Mouse (Mus musculus) left cerebral cortex, postnatal 10 days (tissue): ENCODE data around the gene Satb1. TPM values are rescaled to one million over a fixed set of nuclear protein-coding genes. Genes with fewer than 3 reads are reported as not detected.

Source experiments
- DNase-seq, 2 experiments: peaks; one replicate each; pipeline ENCODE4 v3.0.0; 2021 to 2022; ENCODE audit warnings: low spot score in 2 of 2, mixed read lengths in 1 of 2; ENCODE audit errors: extremely low spot score in 1 of 2
- intact Hi-C: fragments of 180-260 bp; cut with DNase I; formaldehyde crosslinking; loops from one replicate; pipeline ENCODE4 v1.15.1; 2025
- total RNA-seq, 2 experiments: library from RNA; stranded (reverse); gene quantifications; 2 replicates each; pipeline ENCODE4 v1.2.3; 2021

Gene Satb1
- total RNA-seq, 2 experiments from 2014 or later = 144 to 153 TPM

DNA sequence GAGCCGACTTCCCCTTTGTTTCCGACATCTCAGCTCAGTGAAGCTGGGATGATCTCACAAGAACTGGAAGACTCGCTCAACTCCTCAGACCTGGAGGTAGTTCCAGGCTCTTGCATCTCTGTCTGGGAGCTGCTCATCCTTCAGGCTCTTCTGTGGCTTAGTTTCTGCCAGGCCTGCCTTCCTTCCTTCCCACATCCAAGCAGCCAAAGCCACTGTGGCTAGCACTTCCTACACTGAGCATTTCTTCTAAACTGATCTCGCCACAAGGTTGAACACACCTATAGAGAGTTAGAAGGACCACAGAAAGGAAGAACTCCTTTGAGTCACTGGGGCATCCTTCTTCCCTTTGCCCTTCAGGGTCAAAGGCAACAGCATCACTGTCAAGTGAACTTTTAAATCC lies 44.0 kb downstream of the Satb1 start:
- DNase-seq = no peak
- intact Hi-C loops = no loop called here

DNA sequence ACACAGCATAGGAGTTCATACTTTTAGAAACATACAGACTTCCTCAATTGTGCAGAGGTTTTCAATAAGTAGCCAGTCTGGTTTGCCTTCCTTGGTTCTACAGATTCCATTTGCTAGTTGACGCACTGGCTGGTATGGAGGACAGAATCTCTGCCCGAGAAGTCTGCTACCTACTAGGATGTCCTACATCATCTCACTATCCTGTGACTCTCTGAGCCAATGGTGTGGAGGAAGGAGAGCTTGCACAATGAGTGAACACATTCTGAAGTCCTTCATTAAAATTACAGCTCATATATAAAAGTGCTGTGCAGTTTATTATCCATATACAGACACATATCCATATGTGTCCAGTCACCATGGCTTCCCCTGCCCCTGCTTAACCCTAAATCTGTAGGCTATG lies 45.1 kb downstream of the Satb1 start:
- no peak for DNase-seq
- intact Hi-C loops = no loop called here

DNA sequence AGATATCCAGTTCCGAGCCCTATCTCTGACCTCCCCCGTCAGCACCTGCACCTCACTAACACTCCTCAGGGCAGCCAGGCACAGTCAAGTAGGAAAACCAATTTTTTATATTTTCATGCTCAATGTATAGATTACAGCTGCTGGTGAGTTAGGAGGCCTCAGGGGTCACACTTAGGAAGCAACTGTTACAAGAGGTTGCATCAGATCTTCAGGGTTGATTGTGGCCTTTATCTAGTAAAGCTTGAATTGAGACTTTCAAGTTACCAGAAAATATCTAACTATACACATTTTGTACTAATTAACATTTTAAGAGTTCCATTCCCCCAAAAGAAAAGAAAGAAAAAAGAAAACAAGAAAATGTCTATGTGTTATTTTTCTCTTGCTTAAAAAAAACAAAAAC lies 47.0 kb downstream of the Satb1 start:
- no peak for DNase-seq
- intact Hi-C loops = no loop called here

DNA sequence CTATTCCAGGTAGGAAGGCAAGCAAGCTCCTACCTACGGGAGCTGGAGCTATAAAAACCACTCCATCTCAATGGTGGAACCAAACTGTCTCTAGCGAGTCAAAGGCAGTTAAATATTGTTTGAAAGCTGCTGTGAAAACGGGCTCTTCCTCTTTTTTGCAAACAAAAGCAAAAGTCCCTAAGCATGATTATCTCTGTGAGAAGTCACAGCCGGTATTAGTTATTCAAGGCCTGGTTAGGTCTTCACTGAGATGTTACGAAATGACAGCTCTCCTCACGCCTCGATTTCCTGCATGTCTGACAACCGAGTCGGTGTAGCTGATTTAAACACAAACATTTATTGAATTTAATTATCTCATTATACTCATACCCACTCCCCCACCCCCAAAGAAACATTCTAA lies 48.2 kb downstream of the Satb1 start:
- intact Hi-C loops = no loop called here
- no peak for DNase-seq

DNA sequence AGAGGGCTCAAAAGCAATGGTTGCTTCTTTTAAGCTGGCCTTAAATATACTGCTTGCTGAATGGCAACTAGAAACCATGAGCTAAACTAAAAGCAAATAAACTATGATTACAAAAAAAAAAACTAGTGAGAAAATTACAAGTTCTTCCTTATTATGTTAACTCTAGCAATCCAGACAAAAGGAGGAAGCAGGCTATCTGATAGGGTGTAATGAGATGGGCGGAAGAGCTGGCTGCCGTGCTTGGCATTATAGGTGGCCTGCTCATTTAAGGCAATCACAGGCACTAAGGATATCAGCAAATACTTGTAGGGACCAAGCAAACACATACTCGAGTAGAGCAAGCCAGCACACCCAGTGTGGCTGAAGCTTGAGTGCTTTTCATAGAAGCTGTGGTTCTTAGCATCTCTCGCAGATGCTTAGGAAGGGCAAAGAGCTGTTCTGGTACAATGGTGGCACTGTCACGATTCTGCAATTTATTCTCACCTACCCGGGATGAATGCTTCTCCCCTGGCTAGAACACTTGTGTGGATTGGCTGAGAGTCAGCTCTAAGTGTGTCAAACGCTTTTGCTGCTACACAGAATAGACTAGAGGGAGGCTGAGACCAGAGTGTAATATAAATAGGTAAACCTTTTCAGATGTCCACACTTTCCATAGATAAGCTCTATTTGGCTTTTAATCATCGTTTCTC lies 49.4 kb downstream of the Satb1 start:
- no peak for DNase-seq

DNA sequence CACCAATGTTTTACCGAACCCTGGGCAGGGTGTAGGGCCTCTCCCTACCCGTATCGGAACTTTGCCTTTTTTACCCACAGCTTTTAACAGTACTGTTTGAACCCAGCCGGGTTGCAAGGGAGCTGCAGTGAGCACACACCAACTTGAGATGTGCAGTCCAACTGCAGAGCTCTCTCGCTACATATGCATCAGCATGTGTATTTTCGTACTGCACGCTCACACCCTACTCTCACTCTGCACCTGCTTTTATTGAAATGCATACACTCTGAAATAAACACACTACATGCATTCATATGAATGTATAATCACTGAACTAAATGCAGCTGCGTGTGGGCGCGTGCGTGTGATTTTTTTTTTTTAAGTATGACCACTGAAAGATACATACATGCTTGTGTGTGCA lies 53.1 kb downstream of the Satb1 start:
- intact Hi-C loops = no loop called here

More for the DNA sequence above, 49.4 kb downstream of the Satb1 start:
- intact Hi-C loops = no loop called here

DNA sequence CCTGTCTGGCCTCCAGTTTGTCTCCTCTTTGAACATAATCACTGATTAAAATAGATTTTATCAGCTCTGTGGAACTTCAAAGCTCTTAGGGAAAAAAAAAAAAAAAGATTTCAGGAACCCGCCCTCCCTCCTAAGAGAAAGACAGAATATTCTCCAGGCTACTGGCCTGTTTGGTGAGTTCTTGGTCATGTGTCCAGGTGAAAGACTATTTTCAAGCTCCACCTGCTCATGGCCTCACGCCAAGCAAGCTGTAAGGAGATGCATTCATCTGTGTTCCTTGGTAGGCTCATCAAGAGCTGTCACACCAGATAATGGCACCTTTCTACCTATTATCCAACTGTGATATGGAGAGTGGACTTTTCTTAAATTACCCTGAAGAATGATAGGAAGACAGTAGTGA lies 54.1 kb downstream of the Satb1 start:
- intact Hi-C loops = no loop called here
- DNase-seq = no peak

More for the DNA sequence above, 53.1 kb downstream of the Satb1 start:
- DNase-seq = no peak

DNA sequence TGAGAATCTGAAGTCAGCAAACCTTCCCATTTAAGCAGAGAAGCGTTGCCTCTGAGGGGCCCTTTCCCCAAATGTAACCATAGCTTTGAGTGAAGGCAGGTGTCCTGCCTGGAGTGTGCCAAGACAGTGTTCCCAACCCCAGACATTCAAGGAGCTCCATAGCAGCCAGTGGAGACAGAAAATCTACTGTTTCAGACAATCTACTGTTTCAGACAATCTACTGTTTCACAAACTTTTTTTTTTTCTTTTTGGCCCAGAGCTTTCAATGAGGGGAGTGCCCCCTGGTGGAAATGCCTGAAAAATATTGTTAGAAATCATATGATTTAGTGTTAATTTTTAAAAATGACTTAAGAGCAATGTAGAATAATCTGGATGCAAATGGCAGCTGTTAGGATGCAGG lies 55.3 kb downstream of the Satb1 start:
- intact Hi-C loops = no loop called here
- DNase-seq = no peak

DNA sequence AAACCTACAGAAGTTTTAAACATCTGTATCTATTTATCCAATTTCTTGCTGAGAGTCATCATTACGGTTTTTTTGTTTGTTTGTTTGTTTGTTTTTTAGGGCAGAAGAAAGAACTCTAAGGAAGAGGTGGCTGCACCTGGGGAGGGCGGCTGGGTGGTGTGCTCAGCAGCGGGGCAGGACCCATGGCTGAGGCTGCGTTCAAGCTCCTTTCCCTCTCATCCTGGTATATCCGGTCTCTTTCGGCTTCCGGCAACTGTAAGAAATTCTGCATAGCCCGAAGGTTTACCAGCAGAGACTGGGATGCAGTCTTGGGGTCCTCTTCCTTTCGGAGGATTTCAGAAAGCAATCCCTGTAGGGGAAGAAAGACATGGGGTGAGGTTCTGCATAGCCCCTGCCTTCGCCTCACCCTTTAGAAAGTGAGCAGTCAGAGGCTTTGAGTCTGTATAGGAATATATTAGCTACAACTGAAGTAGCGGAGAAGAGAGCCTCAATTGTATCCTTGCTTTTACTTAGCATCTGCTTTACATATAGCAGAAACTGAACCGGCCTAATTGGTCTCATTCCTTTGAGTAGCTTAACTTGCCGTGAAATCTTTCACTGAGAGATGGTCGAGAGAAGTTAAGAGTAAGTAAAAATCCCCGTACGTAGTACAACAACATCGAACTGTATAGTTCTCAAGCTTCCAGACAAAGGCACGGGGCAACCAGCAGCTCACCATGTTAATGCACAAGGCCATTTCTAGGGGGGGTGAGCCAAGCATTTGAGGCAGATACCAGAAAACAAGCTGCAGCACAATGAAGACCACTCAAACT lies 57.8 kb downstream of the Satb1 start:
- intact Hi-C loops = no loop called here
- no peak for DNase-seq

DNA sequence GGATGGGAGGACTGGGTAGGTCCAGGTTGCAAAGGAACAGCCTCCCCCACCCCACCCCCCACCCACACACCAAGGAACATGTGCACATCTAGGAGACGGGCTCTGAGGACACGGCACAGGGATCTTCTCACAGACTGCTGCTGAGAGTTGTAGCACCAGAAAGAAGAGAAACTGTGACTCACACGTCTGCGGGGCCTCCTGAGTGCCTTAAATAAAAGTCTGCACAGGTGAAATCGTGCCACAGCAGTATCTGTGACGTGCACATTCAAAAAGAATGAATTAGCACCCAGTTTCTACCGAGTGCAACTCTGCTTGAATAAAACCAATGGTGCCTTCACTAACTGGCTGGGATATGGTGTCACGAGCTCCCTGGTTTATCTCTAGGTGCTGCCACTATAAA lies 69.5 kb downstream of the Satb1 start:
- no peak for DNase-seq
- intact Hi-C loops = no loop called here

DNA sequence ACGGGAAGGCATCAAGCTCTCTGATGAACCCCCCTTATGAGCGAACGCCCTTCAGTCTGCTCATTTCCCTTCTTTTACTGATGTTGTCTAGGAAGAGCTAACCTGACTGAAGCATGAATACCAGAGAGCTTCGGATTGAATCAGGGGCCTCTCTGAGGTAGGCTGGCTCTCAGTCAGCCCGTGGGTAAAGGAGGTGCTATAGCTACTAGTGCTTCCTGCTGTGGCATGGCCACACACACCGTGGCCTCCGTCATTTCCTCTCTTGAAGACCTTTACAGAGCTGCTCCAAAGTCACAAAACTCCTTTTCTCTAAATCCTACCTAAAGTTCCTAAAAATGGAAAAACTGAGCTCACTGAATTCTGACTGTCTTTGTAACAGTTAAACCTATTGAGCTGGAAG lies 70.6 kb downstream of the Satb1 start:
- DNase-seq = no peak
- intact Hi-C loops = no loop called here

DNA sequence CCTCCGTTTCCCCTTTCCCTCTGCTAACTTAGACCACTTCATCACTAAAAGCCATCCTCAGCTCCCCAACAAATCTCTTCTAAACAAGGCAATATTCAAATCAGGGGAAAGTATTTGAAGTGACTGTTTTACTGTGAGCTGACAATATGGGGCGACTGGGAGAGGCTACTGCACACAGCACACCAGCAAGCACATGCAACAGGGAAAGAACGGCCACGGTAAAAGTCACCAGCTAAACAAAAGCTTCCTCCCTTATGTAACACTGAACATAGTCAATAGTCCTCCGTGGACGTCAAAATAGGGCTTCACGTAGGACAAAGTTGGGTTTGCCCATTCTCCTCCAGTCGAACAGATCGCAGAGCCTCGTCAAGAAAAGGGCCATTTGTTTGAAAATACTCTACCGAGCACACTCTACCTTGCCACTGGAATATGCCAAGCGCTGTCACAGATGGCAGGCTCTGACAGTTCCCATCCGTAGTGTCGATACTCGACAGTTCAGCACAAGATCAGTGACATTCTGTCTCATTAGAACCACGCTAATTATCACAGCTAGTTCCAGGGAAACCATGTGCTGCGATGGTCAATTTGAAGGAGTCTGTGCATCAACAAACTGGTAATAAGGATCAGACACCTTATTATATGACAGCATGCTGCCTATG lies 72.0 kb downstream of the Satb1 start:
- intact Hi-C loops = no loop called here
- no peak for DNase-seq

DNA sequence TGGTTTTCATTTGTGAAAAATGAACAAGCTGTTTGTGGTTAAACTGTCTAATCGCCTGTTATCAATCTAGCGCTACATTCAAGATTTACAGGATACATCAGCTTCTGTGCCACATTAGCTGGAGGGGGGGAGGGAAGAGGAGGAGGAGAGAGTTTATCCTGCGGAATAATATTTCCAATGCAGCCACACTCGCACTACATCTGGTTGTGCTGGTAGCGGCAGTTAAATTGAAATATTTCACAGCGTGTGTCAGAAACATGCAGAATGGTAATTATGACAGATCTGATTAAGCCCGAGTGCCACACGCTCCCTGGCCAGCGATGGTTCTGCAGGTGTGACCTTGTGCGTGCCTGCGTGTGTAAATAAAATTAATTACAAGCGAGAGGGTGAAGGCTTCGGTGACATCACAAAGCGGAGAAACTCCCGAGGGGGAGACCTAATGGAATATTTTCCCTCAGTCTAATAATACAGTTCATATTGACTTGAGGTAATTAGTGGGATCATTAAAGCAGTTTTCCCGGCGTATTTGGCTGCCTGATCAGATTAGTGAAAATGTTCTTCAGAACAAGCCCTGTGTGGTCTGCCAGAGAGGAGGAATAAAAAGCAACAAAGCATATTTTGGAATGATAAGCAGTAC lies 72.7 kb downstream of the Satb1 start:
- DNase-seq = no peak
- intact Hi-C loops = no loop called here

DNA sequence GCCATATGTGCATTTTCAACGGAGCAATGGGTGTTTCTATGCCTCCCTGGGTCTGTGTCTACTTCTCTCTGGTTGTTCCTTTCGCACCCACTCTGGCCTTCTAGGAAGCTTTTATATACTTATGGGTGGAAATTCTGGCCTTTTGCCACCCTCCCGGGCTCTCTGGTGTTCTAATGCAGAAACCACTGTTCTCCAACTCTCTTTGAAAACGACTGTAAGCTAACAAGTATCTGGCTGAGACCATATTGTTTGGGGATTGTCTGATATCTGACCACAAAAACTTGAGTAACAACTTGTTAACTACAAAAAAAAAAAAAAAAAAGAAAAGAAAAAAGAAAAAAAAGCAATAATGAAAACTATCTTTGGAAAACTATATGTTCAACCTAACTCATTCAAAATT lies 73.6 kb downstream of the Satb1 start:
- intact Hi-C loops = no loop called here
- no peak for DNase-seq

DNA sequence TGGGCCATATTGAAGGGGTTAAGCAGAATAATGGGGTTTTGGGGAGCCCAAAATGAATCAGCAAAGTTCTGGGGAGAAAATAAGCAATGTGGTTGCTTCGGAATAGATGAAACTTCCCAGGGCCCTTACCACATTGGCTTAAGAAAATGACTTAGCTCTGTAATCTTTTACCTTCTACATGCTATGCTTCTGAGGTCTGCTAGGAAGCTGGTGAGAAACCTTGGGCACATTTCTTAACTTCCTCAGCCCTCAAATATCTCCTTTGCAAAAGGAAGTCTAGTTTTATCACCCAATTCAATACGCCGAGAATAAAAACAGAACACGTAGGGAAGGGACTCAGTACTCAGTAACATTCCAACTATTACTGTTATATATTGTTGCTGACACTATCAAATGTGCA lies 80.9 kb downstream of the Satb1 start:
- no peak for DNase-seq
- intact Hi-C loops = no loop called here

DNA sequence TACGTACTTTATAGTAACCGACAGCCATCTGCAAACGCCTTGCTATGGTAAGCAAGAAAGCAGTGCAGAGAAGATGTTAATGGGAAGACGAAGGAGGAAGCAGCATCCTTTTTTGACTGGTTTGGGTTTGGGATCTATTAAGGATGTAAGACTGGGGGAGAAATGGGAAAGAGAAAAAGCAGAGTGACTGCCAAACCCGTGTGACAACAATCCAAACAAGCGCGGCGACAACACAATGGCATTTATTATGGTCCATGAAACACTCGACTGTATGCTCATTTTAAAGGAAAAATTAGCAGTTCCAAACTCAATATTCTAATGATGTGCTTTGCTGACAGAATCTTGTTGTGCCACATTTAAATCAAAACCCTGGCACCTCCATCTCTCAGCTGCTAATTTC lies 85.9 kb downstream of the Satb1 start:
- intact Hi-C loops = no loop called here
- no peak for DNase-seq

DNA sequence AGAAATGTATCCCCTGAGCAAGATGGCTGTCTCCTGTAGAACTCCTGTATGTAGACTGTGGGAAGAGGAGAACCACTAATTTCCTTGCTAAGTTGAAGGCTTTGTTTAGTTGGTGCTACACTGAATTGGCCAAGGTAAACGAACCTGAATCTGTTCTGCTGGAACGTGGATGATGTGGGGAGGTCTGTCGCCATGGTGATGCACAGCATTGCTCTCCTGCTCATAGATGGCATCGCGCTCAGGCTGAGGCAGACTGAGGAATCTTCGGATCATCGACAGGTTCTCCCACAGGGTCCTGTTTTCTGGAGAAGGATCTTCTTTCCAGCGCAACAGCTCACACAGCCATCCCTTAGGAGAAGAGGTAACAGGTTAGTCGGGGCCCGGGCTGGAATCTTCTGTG lies 90.6 kb downstream of the Satb1 start:
- DNase-seq = no peak
- intact Hi-C loops = no loop called here

DNA sequence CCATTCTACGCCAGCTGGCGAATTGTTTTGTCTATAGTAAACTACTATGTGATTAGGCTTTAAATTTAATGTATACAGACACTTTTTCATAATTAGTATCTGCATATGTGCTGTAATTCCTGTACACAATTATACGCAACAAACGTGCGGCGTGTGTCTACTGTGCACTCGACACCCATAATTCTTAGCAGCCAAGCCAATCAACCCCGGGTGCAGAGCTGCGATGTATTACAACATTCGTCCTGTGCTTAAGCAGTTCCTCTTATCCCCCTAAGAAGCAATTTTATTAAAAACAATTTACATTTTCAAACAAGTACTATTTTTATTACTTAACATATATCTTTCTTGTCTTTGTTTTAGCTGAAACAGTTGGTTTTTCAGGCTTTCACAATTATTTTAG lies 92.0 kb downstream of the Satb1 start:
- no peak for DNase-seq
- intact Hi-C loops = no loop called here

DNA sequence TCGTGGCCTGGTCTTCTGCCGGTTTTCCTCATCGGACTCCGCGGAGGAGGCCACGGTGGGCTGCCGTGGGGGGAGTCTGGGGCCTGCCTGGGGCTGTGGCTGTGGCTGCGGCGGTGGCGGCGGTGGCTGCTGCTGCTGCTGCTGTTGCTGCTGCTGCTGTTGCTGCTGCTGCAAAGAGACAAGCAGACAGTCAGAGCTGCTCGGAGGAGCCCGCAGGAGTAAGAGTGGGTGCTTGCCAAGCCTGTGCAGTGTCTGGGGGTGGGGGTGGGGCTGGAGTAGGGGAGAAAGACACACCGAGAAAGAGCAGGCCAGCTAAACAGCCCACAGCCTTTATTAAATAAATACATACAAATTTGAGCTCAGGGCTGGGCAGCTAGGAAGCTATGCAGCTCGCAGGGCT lies 92.8 kb downstream of the Satb1 start:
- intact Hi-C loops = no loop called here
- DNase-seq = no peak

DNA sequence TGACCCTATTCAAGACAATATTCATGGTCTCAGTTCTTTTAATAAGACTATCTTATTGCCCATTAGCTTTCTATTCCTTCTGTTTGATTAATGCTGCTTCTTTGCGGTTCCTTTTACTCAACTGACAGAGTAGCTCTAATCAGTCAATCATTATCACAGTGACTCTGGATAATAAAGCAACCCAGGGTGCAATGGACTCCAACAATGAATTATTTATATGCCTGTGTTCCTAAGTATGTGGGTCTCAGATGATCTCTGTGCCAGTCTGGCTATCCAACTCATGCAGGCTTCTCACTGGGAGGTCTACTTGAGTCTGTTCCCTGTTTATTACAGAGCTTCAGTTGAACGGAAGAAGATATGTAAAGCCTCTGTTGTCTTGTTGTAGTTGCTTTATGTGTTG lies 108.6 kb downstream of the Satb1 start:
- intact Hi-C loops = no loop called here

More for the DNA sequence above, 108.6 kb downstream of the Satb1 start:
- no peak for DNase-seq
